Mouse (Mus musculus): Measurements from ENCODE around the gene Socs7.

- TF ChIP-seq CTCF (IDR thresholded peaks at IDR 0.05; ENCODE audit: low read depth, low read length), result no peak
- no peak for TF ChIP-seq POLR2A (IDR thresholded peaks at IDR 0.05; ENCODE audit: extremely low read depth, insufficient read depth, low read length)
Measured at GRCm38 (mm10) chr11:97407456-97407855, 45.1 kb downstream of the Socs7 start.

Measured in liver, adult 2 months (tissue).